Mouse (Mus musculus) cerebellum, adult 18-20 months (tissue): Measurements from ENCODE around the gene Zfpl1.
A peak's percentile ranks its signal among the peaks of the same experiment; 100 is the strongest.
"Not testable (repeated sequence)": the region's sequence is repeated elsewhere in the genome, so short reads cannot be mapped to it uniquely, and the experiment has no call there.

Source experiments
- DNase-seq, 2 experiments: peaks; one replicate each; pipeline ENCODE4 v3.0.0; 2021

Zfpl1 gene

GRCm38 (mm10) chr19:6084478-6085248 lies at the start of gene Zfpl1, which contains the start of gene Cdca5:
Gene Zfpl1, minus strand, starts transcription at chr19:6084956.
Gene Cdca5, plus strand, starts transcription at chr19:6084983.
- peak; percentile 97 to 99 for DNase-seq

GRCm38 (mm10) chr19:6133197-6133596 lies 48.4 kb upstream of the Zfpl1 start:
- DNase-seq = not testable (repeated sequence)

- no peak for DNase-seq
Observed at GRCm38 (mm10) chr19:6132171-6132827, 47.5 kb upstream of the Zfpl1 start.

GRCm38 (mm10) chr19:6130414-6131128 lies 45.8 kb upstream of the Zfpl1 start:
- DNase-seq = not testable (repeated sequence)

GRCm38 (mm10) chr19:6127760-6128341 lies 43.1 kb upstream of the Zfpl1 start, which contains the start of gene Snx15:
Gene Snx15, minus strand, starts transcription at chr19:6128304.
- DNase-seq = peak; percentile 96 to 98

GRCm38 (mm10) chr19:6126789-6127580 lies 42.2 kb upstream of the Zfpl1 start:
- no peak for DNase-seq

- peak; percentile 54 to 65 for DNase-seq
Observed at GRCm38 (mm10) chr19:6126289-6126688, 41.5 kb upstream of the Zfpl1 start.

- DNase-seq = no peak
Observed at GRCm38 (mm10) chr19:6124898-6125297, 40.1 kb upstream of the Zfpl1 start.

GRCm38 (mm10) chr19:6123330-6123729 lies 38.6 kb upstream of the Zfpl1 start:
- no peak for DNase-seq

GRCm38 (mm10) chr19:6121761-6122160 lies 37.0 kb upstream of the Zfpl1 start:
- no peak for DNase-seq

- no peak for DNase-seq
Observed at GRCm38 (mm10) chr19:6118677-6119185, 34.0 kb upstream of the Zfpl1 start.

- DNase-seq = peak; percentile 90 to 92
Observed at GRCm38 (mm10) chr19:6117986-6118676, 33.4 kb upstream of the Zfpl1 start, which contains the start of gene Sac3d1. Gene Sac3d1, minus strand, starts transcription at chr19:6118650.

GRCm38 (mm10) chr19:6117346-6117985 lies 32.7 kb upstream of the Zfpl1 start:
- DNase-seq = no peak

GRCm38 (mm10) chr19:6116113-6116850 lies 31.5 kb upstream of the Zfpl1 start:
- no peak for DNase-seq

- DNase-seq = no peak
Observed at GRCm38 (mm10) chr19:6113116-6113515, 28.4 kb upstream of the Zfpl1 start.

GRCm38 (mm10) chr19:6105586-6105985 lies 20.8 kb upstream of the Zfpl1 start, which contains the start of gene Naaladl1:
Gene Naaladl1, plus strand, starts transcription at chr19:6105782.
- no peak for DNase-seq

GRCm38 (mm10) chr19:6104476-6104875 lies 19.7 kb upstream of the Zfpl1 start:
- DNase-seq = no peak

- DNase-seq = no peak
Observed at GRCm38 (mm10) chr19:6102169-6102853, 17.6 kb upstream of the Zfpl1 start.

GRCm38 (mm10) chr19:6101186-6101585 lies 16.4 kb upstream of the Zfpl1 start:
- no peak for DNase-seq
